Mouse (Mus musculus): Measurements from ENCODE around the gene Mbtd1. TPM values are rescaled to one million over a fixed set of nuclear protein-coding genes. Genes with fewer than 3 reads are reported as not detected.

Gene Mbtd1
- total and polyA plus RNA-seq, 3 experiments = 19.9 to 46.5 (median 21.5) TPM

DNA sequence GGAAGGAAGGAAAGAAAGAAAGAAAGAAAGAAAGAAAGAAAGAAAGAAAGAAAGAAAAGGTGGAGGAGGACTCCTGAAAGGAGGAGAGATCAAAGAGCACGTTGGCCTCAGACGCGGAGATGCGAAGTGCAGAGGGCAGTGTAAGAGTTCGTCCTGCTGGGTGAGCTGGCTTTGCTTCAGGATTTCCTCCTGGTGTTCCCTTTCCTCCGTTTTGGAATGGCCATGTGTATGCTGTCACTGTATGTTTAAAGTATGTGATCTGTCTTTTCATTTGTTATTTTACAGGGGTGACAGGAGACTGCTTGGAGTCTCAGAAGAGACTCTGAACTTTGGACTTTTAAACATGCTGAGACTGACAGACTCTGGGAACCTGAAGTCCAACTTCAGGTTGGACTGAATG is 75.8 kb downstream of the Mbtd1 start:
- H3K36me3 ChIP-seq (replicated peaks in 1 of 2; ENCODE audit: control insufficient read depth in 1 of 2, insufficient read depth in 1 of 2, low read length in 1 of 2) = peaks cover 71 to 89% of the 10 kb centered on the region in 2 experiments
- in situ Hi-C loops (cut with MboI; ENCODE audit: low pct_ligation_motif_present, low pct_unique_long_range_greater_than_20kb, low sequenced_read_pairs) = loop anchor here (10.0 to 25.0 kb wide), 2 partner anchors 113 to 301 kb away; no protein-coding TSS in a partner anchor

DNA sequence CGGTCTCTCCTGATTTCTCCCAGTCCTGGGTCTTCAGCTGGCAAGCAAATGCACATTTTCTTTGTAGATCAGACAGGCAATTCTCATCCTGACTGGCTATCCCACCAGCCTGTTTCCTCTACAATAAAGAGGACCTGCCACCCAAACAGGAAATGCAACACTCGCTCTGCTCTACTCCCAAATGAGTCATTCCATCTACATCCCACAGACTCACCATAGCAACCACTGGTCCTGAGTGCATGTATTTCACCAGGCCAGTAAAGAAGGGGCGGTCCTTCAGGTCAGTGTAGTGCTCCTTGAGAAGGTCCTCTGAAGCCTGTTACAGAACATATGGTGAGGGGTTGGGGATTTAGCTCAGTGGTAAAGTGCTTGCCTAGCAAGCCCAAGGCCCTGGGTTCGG is 77.4 kb downstream of the Mbtd1 start:
- DNase-seq (ENCODE audit: extremely low read depth) = no peak
- Histone ChIP-seq H3K4me1 (ENCODE audit: control insufficient read depth in 1 of 2, insufficient read depth in 2 of 2) (peaks cover 3 to 27% of the 10 kb centered on the region in 2 experiments), H3K27me3 (replicated peaks) (no peaks in the 10 kb centered on the region), H3K4me3 (replicated peaks in 1 of 3; ENCODE audit: low read depth in 2 of 3, low read length in 2 of 3, poor library complexity in 1 of 3) (no peak overlapping the region), H3K79me2 (replicated peaks; ENCODE audit: control insufficient read depth, extremely low read depth, insufficient read depth, poor library complexity, severe bottlenecking) (peaks cover 46% of the 10 kb centered on the region), H3K9me3 (replicated peaks; ENCODE audit: low read length) (no peaks in the 10 kb centered on the region), H3K4me2 (ENCODE audit: insufficient read depth, low read depth, poor library complexity, severe bottlenecking) (no peak overlapping the region), H3K36me3 (replicated peaks in 1 of 2; ENCODE audit: control insufficient read depth in 1 of 2, insufficient read depth in 1 of 2, low read length in 1 of 2) (peaks cover 67 to 78% of the 10 kb centered on the region in 2 experiments), H3K27ac (ENCODE audit: insufficient read depth, low read depth) (no peak overlapping the region), H3K9ac (ENCODE audit: insufficient read depth, low read depth) (no peak overlapping the region)
- TF ChIP-seq JUND (conservative IDR thresholded peaks at IDR 0.05; ENCODE audit: low read depth, low read length) (no peak), POLR2A (IDR thresholded peaks at IDR 0.05; ENCODE audit: low read depth, low read length) (peak; percentile 17; the same call in 1 of the 2 replicates), MYC (IDR thresholded peaks at IDR 0.05; ENCODE audit: low read depth, low read length) (no peak), SIN3A (IDR thresholded peaks at IDR 0.05; ENCODE audit: low read length) (no peak), E2F4 (IDR thresholded peaks at IDR 0.05; ENCODE audit: insufficient replicate concordance, low read depth, low read length) (no peak), CTCF (conservative IDR thresholded peaks at IDR 0.05 in 1 of 2, IDR thresholded peaks at IDR 0.05 in 1 of 2; ENCODE audit: low read depth in 2 of 2, low read length in 2 of 2) (no peak)
- dilution Hi-C loops (cut with MboI; ENCODE audit: extremely low pct_ligation_motif_present, extremely low pct_unique_long_range_greater_than_20kb, low sequenced_read_pairs) (no loop called here), in situ Hi-C loops (cut with MboI; ENCODE audit: low pct_ligation_motif_present, low pct_unique_long_range_greater_than_20kb, low sequenced_read_pairs) (loop anchor here (10.0 to 25.0 kb wide), 2 partner anchors 112 to 299 kb away; no protein-coding TSS in a partner anchor)

More for the DNA sequence above, 75.8 kb downstream of the Mbtd1 start:
- Histone ChIP-seq H3K4me1 (ENCODE audit: control insufficient read depth in 1 of 2, insufficient read depth in 2 of 2) (peaks cover 5 to 40% of the 10 kb centered on the region in 2 experiments), H3K4me2 (ENCODE audit: insufficient read depth, low read depth, poor library complexity, severe bottlenecking) (no peak overlapping the region), H3K9ac (ENCODE audit: insufficient read depth, low read depth) (no peak overlapping the region), H3K27ac (ENCODE audit: insufficient read depth, low read depth) (no peak overlapping the region), H3K9me3 (replicated peaks; ENCODE audit: low read length) (no peaks in the 10 kb centered on the region), H3K4me3 (replicated peaks in 1 of 3; ENCODE audit: low read depth in 2 of 3, low read length in 2 of 3, poor library complexity in 1 of 3) (no peak overlapping the region), H3K79me2 (replicated peaks; ENCODE audit: control insufficient read depth, extremely low read depth, insufficient read depth, poor library complexity, severe bottlenecking) (peaks cover 33% of the 10 kb centered on the region), H3K27me3 (replicated peaks) (no peaks in the 10 kb centered on the region)
- dilution Hi-C loops (cut with MboI; ENCODE audit: extremely low pct_ligation_motif_present, extremely low pct_unique_long_range_greater_than_20kb, low sequenced_read_pairs) = no loop called here
- no peak for DNase-seq (ENCODE audit: extremely low read depth)
- TF ChIP-seq SIN3A (IDR thresholded peaks at IDR 0.05; ENCODE audit: low read length) (no peak), UBTF (IDR thresholded peaks at IDR 0.05; ENCODE audit: low read depth, low read length) (no peak), TBP (conservative IDR thresholded peaks at IDR 0.05; ENCODE audit: low read depth, low read length) (no peak), MXI1 (IDR thresholded peaks at IDR 0.05; ENCODE audit: low read depth, low read length) (no peak), CHD2 (IDR thresholded peaks at IDR 0.05; ENCODE audit: low read length) (no peak)

DNA sequence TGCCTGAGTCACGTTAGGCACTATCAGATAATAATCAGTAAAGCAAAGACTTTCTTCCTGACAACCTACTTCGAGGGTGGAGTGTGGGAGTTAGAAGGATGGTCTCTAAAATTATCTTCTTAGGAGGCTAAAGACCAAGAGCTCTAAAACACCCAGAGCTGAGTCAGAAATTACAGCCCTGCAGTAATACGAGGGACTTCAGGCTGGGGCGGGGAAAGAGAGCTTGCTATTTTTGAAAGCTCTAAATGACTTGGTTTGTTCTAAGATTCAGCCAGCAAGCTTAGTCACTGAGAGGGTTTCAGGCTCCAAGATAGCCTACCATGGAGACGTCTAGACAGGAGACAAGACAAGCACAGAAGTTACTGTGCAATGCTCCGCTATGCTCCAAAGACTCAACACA is 79.7 kb downstream of the Mbtd1 start:
- Histone ChIP-seq H3K79me2 (replicated peaks; ENCODE audit: control insufficient read depth, extremely low read depth, insufficient read depth, poor library complexity, severe bottlenecking) (peaks cover 49% of the 10 kb centered on the region), H3K27me3 (replicated peaks) (no peaks in the 10 kb centered on the region), H3K4me3 (replicated peaks in 1 of 3; ENCODE audit: low read depth in 2 of 3, low read length in 2 of 3, poor library complexity in 1 of 3) (no peak overlapping the region), H3K4me1 (ENCODE audit: control insufficient read depth in 1 of 2, insufficient read depth in 2 of 2) (peaks cover 5 to 37% of the 10 kb centered on the region in 2 experiments), H3K27ac (ENCODE audit: insufficient read depth, low read depth) (no peak overlapping the region; the same call in 1 of the 2 replicates), H3K36me3 (replicated peaks in 1 of 2; ENCODE audit: control insufficient read depth in 1 of 2, insufficient read depth in 1 of 2, low read length in 1 of 2) (peaks cover 46 to 55% of the 10 kb centered on the region in 2 experiments), H3K4me2 (ENCODE audit: insufficient read depth, low read depth, poor library complexity, severe bottlenecking) (no peak overlapping the region), H3K9ac (ENCODE audit: insufficient read depth, low read depth) (no peak overlapping the region), H3K9me3 (replicated peaks; ENCODE audit: low read length) (no peaks in the 10 kb centered on the region)
- no peak for TF ChIP-seq POLR2AphosphoS2 (IDR thresholded peaks at IDR 0.05; ENCODE audit: low read depth, low read length)
- no peak for TF ChIP-seq NELFE (IDR thresholded peaks at IDR 0.05; ENCODE audit: low read depth, low read length)
- no peak for TF ChIP-seq PAX5 (IDR thresholded peaks at IDR 0.05; ENCODE audit: low read length)
- TF ChIP-seq MAX (IDR thresholded peaks at IDR 0.05; ENCODE audit: low read length) = no peak
- in situ Hi-C loops (cut with MboI; ENCODE audit: low pct_ligation_motif_present, low pct_unique_long_range_greater_than_20kb, low sequenced_read_pairs) = loop anchor here (10.0 to 25.0 kb wide), 2 partner anchors 109 to 297 kb away; no protein-coding TSS in a partner anchor
- dilution Hi-C loops (cut with MboI; ENCODE audit: extremely low pct_ligation_motif_present, extremely low pct_unique_long_range_greater_than_20kb, low sequenced_read_pairs) = no loop called here
- DNase-seq (ENCODE audit: extremely low read depth) = no peak
